Mouse (Mus musculus) liver, embryonic 12.5 days (tissue): ENCODE measurements around the gene Pecr. TPM values are rescaled to one million over a fixed set of nuclear protein-coding genes. Genes with fewer than 3 reads are reported as not detected.
"Not testable (repeated sequence)": the region's sequence is repeated elsewhere in the genome, so short reads cannot be mapped to it uniquely, and the experiment has no call there.

ENCODE experiments used
- ATAC-seq: fragments of 200-750 bp; cut with Nextera tagmentation; 2 replicates; pipeline ENCODE4 v1.8.0; 2017; ENCODE audit warnings: moderate number of reproducible peaks, mild to moderate bottlenecking, moderate library complexity
- H3K27ac ChIP-seq: fragments of 300-500 bp; sonication (generic); 2 replicates; pipeline ENCODE4 v1.5.1; 2016; ENCODE audit warnings: mild to moderate bottlenecking
- H3K27me3 ChIP-seq: fragments of 300-500 bp; sonication (generic); replicated peaks from 2 replicates; pipeline ENCODE4 v1.6.1; 2016; ENCODE audit warnings: mild to moderate bottlenecking, moderate library complexity
- H3K36me3 ChIP-seq: fragments of 300-500 bp; sonication (generic); 2 replicates; pipeline ENCODE4 v1.6.1; 2016; ENCODE audit warnings: mild to moderate bottlenecking, moderate library complexity
- H3K4me1 ChIP-seq: fragments of 300-500 bp; sonication (generic); 2 replicates; pipeline ENCODE4 v1.6.1; 2016
- H3K4me2 ChIP-seq: fragments of 300-500 bp; sonication (generic); 2 replicates; pipeline ENCODE4 v1.6.1; 2016; ENCODE audit warnings: mild to moderate bottlenecking, moderate library complexity
- H3K4me3 ChIP-seq: fragments of 300-500 bp; sonication (generic); 2 replicates; pipeline ENCODE4 v1.5.1; 2016; ENCODE audit warnings: mild to moderate bottlenecking, moderate library complexity
- H3K9ac ChIP-seq: fragments of 300-500 bp; sonication (generic); 2 replicates; pipeline ENCODE4 v1.6.1; 2016; ENCODE audit warnings: mild to moderate bottlenecking, moderate library complexity
- H3K9me3 ChIP-seq: fragments of 300-500 bp; sonication (generic); replicated peaks from 2 replicates; pipeline ENCODE4 v1.6.1; 2016; ENCODE audit warnings: mild to moderate bottlenecking, moderate library complexity
- WGBS: fragments of 180-500 bp; shearing (Covaris S2); methylation state at CpG from one replicate; pipeline ENCODE4 v1.1.7; 2016; ENCODE audit not compliant: insufficient replicate concordance; 5-methylcytosine and 5-hydroxymethylcytosine counted together
- polyA plus RNA-seq: library from polyadenylated mRNA; unstranded; fragments of >200 nt; fragmentation: Nextera tagmentation; extraction: Ambion mirVana; gene quantifications from 2 replicates; pipeline ENCODE4 v1.2.1, GENCODE M21; 2016

Gene Pecr
- polyA plus RNA-seq, 1 experiment from 2014 or later: 34.4 TPM

DNA sequence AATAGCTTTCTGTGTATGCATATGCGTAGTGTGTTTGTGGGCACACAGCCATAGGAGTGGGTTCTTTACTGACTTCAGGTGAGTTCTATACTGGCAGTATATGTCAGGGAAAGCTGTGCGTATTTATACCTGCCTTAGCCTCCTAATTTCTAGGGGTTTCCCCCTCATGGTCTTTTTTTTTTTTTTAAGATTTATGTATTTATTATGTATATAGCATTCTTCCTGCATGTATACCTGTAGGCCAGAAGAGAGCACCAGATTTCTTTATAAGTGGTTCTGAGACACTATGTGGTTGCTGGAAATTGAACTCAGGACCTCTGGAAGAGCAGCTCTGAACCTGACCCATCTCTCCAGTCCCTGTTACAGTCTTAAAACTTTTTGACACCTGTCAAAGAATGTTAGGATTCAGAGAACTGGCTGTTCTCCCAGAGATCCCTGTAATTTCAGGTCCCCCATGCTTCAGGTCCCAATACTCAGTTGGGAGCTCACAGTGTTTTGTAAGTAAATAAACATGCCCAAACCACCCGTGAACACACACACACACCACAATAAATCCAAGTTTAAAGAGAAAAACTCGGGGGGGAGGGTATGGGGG, 57.1 kb downstream of the Pecr start:
- peak overlapping the region; percentile 17; the same call in 1 of the 2 replicates for H3K27ac ChIP-seq
- H3K9me3 ChIP-seq: no peaks in the 10 kb centered on the region
- peaks cover 42% of the 10 kb centered on the region for H3K27me3 ChIP-seq
- WGBS: 35% methylated on average over 4 of the region's 4 CpGs
- peaks cover 8% of the 10 kb centered on the region; the same call in 1 of the 2 replicates for H3K4me1 ChIP-seq
- ATAC-seq: no peak
- no peak overlapping the region for H3K4me2 ChIP-seq
- H3K36me3 ChIP-seq: no peaks in the 10 kb centered on the region
- H3K9ac ChIP-seq: no peak overlapping the region
- H3K4me3 ChIP-seq: no peak overlapping the region

DNA sequence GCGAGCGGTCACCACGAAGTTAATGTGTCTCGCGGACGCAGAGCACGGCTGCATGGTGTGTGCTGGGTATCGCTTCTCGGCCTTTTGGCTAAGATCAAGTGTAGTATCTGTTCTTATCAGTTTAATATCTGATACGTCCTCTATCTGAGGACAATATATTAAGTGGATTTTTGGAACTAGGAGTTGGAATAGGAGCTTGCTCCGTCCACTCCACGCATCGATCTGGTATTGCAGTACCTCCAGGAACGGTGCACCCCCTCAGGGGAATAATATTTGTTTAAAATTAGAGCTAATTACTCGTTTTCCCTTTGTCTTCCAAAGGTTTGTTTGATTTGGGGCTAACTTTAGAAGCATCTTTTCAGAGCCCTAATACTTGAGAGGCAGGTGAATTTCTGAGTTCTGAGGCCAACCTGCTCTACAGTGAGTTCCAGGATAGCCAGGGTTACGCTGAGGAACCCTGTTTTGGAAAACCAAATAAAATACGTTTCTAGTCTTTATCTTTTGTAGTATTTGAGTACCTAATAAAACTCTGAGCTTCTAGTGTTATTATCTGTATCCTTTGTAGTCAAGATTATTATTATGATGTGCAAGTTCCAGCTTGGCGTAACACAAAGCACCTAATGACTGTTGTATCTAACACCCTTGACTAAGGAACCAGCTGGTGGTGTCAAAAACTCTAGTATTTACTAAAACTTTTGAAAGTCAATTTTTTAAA, 57.8 kb downstream of the Pecr start:
- under 1% methylated on average over 11 of the region's 18 CpGs for WGBS
- no peaks in the 10 kb centered on the region for H3K9me3 ChIP-seq
- peaks cover 48% of the 10 kb centered on the region for H3K27me3 ChIP-seq
- no peaks in the 10 kb centered on the region for H3K36me3 ChIP-seq
- H3K27ac ChIP-seq: peak overlapping the region; percentile 17; the same call in 1 of the 2 replicates
- peak overlapping the region; percentile 76 for H3K4me2 ChIP-seq
- H3K4me1 ChIP-seq: peaks cover 8% of the 10 kb centered on the region; the same call in 1 of the 2 replicates
- peak; percentile 91 for ATAC-seq
- H3K4me3 ChIP-seq: no peak overlapping the region
- H3K9ac ChIP-seq: no peak overlapping the region

DNA sequence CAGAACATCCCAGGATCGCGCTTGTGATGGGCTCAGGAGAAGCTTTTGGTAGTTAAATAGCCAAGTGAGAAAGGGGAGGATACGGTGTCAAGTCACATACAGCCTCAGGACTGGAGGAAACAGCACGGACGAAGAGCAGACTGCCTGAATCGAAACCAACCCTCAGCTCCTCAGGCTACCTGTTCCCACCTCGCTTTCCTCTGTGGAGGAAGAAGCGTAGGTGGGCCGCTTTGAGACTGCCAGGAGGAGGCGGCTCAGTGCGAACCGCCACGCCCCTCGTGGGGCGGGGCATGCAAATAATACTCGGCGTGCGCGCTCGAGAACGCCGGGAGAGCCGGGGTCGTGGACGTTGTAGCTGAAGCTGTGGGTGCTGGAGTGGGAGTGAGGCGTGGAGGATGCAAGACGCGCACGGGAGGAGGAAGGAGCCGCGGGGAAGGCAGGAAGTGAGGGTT, 58.4 kb downstream of the Pecr start:
- ATAC-seq: peak; percentile 80
- Histone ChIP-seq H3K27me3 (peaks cover 50% of the 10 kb centered on the region), H3K4me3 (peak overlapping the region; percentile 54), H3K4me2 (peak overlapping the region; percentile 76), H3K9ac (peak overlapping the region; percentile 59; the same call in 1 of the 2 replicates)
- H3K27ac ChIP-seq, H3K36me3 ChIP-seq, H3K9me3 ChIP-seq, H3K4me1 ChIP-seq: not testable (repeated sequence)
- under 1% methylated on average over 25 of the region's 31 CpGs for WGBS

DNA sequence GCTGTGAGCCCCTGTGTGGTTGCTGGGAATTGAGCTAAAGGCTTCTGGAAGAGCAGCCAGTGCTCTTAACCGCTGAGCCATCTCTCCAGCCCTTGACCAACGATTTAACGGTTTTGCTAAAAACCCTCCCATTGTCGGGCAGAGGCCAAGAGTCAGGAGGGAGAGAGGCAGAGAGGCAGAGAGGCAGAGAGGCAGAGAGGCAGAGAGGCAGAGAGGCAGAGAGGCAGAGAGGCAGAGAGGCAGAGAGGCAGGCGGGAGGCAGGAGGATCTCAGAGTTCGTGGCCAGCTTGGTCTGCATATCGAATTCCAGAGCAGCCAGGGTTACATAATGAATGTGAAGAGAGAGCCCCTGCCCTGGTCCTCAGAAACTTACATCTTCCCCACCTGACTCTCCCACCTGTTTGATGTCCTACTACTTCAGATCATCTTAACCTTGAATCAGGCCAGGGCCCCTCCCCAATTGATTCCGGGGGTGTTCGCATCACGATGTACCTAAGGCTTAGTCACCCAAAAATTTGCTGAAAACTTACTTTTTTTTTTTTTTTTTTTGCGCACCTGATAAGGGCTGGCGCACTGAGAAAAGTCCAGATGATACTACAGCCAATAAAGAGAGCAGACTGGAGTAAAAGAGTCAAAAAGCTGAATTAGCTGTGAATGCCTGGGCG, 58.9 kb downstream of the Pecr start:
- peak overlapping the region; percentile 59; the same call in 1 of the 2 replicates for H3K9ac ChIP-seq

DNA sequence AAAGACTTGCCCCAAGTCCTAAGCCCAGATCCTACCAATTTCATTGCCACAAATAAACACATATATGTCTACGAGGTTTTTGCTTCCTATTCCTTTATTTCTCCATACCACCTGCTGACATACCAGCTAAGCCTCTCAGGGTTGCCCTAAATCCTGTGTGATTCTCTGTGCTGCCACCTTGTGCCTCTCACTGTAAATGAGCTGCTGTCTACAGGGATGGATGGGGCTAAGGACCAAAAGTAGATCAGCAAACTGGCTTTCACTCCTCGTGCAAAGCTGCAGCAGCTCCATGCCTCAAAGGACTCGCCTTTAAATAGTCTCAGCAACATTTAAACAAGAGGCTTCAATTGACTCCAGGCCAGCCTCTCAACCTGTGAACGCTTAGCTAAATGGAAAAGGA, 64.1 kb downstream of the Pecr start:
- Histone ChIP-seq H3K27ac (no peak overlapping the region), H3K4me1 (0 out of 2 replicates have a peak, but pooled peaks cover under 1% of the 10 kb centered on the region), H3K9me3 (no peaks in the 10 kb centered on the region), H3K4me2 (no peak overlapping the region), H3K36me3 (no peaks in the 10 kb centered on the region), H3K27me3 (peaks cover 51% of the 10 kb centered on the region), H3K9ac (no peak overlapping the region), H3K4me3 (no peak overlapping the region)
- 25% methylated on average over 4 of the region's 4 CpGs for WGBS
- ATAC-seq: no peak

More for the DNA sequence above, 58.9 kb downstream of the Pecr start:
- WGBS: 9% methylated on average over 13 of the region's 13 CpGs
- Histone ChIP-seq H3K27me3 (peaks cover 50% of the 10 kb centered on the region), H3K27ac (no peak overlapping the region), H3K9me3 (no peaks in the 10 kb centered on the region), H3K4me2 (peak overlapping the region; percentile 76), H3K4me1 (peaks cover 8% of the 10 kb centered on the region; the same call in 1 of the 2 replicates), H3K36me3 (no peaks in the 10 kb centered on the region), H3K4me3 (peak overlapping the region; percentile 54)
- ATAC-seq: no peak

DNA sequence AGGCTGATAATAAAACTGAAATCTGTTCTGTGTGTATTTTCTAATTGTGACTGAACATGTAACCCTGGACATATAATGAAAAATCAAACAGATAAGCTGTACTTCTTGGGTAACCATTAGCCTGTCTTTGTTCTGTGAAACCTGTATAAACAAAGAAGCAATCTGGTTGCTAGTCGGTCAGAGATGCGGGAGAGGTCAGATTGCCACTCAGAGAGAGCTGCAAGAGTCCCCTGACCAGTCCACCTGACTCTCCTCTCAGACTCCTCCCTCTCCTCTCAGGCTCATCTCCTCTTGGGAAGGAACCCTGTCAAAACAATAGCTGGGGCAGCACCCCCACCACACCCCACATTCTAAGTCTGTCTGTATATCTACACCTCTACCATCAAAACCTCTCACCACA, 65.0 kb downstream of the Pecr start:
- 55% methylated on average over 2 of the region's 2 CpGs for WGBS
- peaks cover 43% of the 10 kb centered on the region for H3K27me3 ChIP-seq
- no peak overlapping the region for H3K4me3 ChIP-seq
- no peaks in the 10 kb centered on the region for H3K9me3 ChIP-seq
- H3K27ac ChIP-seq: no peak overlapping the region
- H3K36me3 ChIP-seq: no peaks in the 10 kb centered on the region
- H3K9ac ChIP-seq: no peak overlapping the region
- ATAC-seq: 0 out of 2 replicates have a peak, but pooled peaks have one; percentile 19
- H3K4me2 ChIP-seq: no peak overlapping the region
- no peaks in the 10 kb centered on the region for H3K4me1 ChIP-seq

DNA sequence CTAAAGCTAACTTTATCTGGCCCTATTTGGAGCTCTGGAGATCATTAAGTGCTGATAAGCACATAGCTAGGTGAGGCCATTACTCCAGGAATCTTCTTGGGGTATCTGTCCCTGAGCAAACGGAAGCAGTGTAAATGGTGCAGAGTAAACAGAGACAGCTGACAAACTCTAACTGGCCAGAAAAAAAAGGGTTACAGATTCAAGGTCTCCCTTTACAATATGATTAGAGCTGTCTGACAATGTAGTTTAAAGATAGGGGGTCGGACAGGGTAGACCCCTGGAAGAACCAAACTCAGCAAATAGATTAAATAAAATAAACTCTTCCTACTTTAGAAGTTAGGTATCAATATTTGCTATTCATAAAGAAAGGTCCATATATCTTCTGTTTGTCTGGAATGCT, 65.5 kb downstream of the Pecr start:
- Histone ChIP-seq H3K27me3 (peaks cover 42% of the 10 kb centered on the region), H3K4me3 (no peak overlapping the region), H3K4me1 (no peaks in the 10 kb centered on the region), H3K9me3 (no peaks in the 10 kb centered on the region), H3K27ac (no peak overlapping the region), H3K36me3 (no peaks in the 10 kb centered on the region), H3K9ac (no peak overlapping the region), H3K4me2 (no peak overlapping the region)
- 45% methylated on average over 2 of the region's 2 CpGs for WGBS
- no peak for ATAC-seq

DNA sequence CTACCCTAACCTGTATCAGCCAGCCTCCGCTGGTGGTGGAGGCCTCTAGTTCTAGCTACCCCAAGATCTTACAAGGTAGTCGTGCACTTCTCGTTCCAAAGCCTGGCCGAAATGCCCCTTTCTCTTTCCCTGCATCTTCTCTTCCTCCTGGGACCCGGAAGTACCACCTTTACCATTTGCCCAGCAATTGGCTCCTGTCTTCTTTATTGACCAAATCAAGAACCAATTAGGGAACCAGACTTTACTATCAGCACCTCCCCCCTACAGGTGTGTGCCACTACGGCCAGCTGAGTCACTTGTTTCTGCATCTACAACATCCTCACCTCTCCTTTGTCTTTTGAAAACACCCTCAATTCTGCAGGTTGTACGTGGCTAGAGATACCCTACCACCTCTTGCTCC, 67.4 kb downstream of the Pecr start:
- Histone ChIP-seq H3K27me3 (peaks cover 45% of the 10 kb centered on the region), H3K9ac (no peak overlapping the region), H3K4me1 (0 out of 2 replicates have a peak, but pooled peaks cover 2% of the 10 kb centered on the region), H3K9me3 (no peaks in the 10 kb centered on the region), H3K36me3 (no peaks in the 10 kb centered on the region), H3K27ac (no peak overlapping the region), H3K4me2 (no peak overlapping the region), H3K4me3 (no peak overlapping the region)
- ATAC-seq: no peak
- 65% methylated on average over 7 of the region's 7 CpGs for WGBS

DNA sequence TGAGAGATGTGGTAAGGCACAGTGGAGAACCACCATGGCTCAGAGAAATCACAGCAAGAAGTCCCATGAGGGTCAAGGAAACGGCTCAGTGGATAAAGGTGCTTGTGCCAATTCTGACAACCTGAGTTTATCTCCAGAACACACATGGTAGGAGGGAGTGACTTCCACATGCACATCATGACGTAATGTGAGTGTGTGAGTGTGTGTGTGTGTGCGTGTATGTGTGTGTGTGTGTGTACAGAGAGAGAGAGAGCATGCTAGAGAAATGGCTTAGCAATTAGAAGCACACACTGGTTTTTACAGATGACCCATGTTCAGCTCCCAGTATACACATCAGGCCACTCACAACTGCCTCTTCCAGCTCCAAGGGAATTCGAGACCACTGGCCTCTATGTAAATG, 68.9 kb downstream of the Pecr start:
- Histone ChIP-seq H3K36me3 (no peaks in the 10 kb centered on the region), H3K4me3 (no peak overlapping the region), H3K4me2 (no peak overlapping the region), H3K9ac (no peak overlapping the region), H3K4me1 (0 out of 2 replicates have a peak, but pooled peaks cover 8% of the 10 kb centered on the region), H3K27ac (no peak overlapping the region), H3K27me3 (peaks cover 46% of the 10 kb centered on the region), H3K9me3 (no peaks in the 10 kb centered on the region)
- WGBS: 38% methylated on average over 4 of the region's 4 CpGs
- ATAC-seq: no peak

DNA sequence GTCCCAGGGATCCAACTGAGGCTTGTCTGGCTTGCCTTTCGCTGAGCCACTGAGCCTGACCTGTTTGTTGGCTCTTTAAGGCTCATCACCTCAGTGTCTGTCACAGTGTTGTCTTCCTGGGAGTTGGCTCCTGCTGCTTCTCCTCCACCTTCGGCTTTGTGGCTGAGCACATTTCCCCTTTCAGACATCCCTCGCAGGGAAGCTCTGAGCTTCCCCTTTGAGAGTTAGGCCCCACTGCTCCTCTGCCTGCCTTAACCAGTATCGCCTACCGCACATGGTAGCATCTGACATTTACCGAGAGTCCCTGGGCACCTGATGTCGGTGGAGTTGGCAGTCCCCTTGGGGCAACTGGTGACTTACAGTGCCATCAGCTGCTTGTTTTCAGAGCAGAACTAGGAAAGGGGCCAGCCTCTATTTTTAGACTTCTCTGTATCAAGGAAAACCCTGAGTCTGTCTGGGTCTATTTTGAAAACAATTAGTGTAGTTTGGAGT, 69.6 kb downstream of the Pecr start:
- Histone ChIP-seq H3K4me2 (no peak overlapping the region), H3K4me3 (no peak overlapping the region), H3K27me3 (peaks cover 41% of the 10 kb centered on the region), H3K4me1 (0 out of 2 replicates have a peak, but pooled peaks cover 8% of the 10 kb centered on the region), H3K9me3 (no peaks in the 10 kb centered on the region), H3K36me3 (no peaks in the 10 kb centered on the region), H3K27ac (no peak overlapping the region), H3K9ac (no peak overlapping the region)
- 17% methylated on average over 7 of the region's 7 CpGs for WGBS
- ATAC-seq: no peak

DNA sequence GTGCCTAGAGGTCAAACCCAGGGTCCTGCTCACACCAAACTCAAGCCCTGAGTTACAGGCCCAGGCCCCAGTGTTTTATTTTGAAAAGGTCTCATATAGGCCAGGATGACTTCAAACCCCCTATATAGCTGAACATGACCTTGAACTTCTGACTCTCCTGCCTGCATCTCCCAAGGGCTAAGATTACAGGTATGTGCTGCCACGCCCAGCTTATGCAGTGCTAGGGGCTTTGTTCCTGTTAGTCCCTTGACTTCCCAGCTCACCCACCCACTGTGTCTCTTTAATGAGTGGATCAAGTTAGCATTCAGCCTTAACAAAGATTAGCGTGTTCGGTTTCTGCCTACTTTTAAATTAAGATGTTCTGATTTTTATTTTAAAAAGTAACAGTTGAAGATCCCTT, 70.2 kb downstream of the Pecr start:
- H3K27ac ChIP-seq: no peak overlapping the region
- H3K4me1 ChIP-seq: 0 out of 2 replicates have a peak, but pooled peaks cover 8% of the 10 kb centered on the region
- H3K4me2 ChIP-seq: no peak overlapping the region
- peaks cover 38% of the 10 kb centered on the region for H3K27me3 ChIP-seq
- no peak overlapping the region for H3K9ac ChIP-seq
- no peak overlapping the region for H3K4me3 ChIP-seq
- 77% methylated on average over 3 of the region's 3 CpGs for WGBS
- no peaks in the 10 kb centered on the region for H3K36me3 ChIP-seq
- H3K9me3 ChIP-seq: no peaks in the 10 kb centered on the region
- ATAC-seq: no peak
